Mouse (Mus musculus): ENCODE data around the gene Gm21981.
A peak's percentile ranks its signal among the peaks of the same experiment; 100 is the strongest.

Gene Gm21981

GRCm38 (mm10) chr17:47702548-47703345, 8.5 kb upstream of the Gm21981 start:
- DNase-seq: no peak

DNA sequence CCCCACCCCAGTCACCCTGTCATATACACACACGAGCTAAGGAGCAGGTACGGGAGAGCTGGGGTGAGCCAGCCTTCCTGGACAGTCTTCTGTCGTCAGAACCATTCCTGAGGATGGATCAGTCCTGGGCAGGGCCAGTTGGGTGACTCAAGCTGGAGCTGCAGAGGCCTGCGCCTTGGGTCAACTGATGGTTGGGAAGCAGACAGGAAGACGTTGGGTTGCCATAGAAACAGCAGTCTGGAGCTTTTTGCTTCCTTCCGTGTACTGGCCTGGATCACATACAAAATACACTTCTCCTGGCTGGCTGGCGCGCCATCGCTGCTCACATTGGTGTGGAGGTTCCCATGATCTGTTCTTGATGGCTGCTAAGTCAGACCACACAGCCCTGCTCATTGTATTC, 7.5 kb upstream of the Gm21981 start:
- no peak for DNase-seq

- no peak for DNase-seq
Measured at GRCm38 (mm10) chr17:47699055-47699454, 4.8 kb upstream of the Gm21981 start.

DNA sequence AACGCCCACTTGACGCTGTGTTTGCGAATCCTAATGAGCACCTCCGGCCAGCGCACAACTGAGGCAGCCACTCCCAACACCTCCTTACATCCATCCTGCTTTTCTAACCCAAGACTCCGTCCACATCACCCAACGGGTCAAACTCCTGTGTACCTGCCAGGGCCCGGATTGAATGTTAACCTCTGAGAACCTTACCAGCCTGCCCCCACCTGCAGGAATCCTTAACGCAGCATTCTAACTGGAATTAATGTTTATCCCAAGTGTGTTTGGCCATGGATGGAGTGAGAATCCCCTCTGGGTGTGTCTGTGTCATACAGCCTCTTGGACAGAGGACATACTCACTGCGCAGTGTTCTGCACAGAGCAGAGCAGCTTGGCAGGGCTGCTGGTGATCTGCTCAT, 3.9 kb upstream of the Gm21981 start:
- DNase-seq: no peak

GRCm38 (mm10) chr17:47695337-47695710, 1.1 kb upstream of the Gm21981 start:
- no peak for DNase-seq

GRCm38 (mm10) chr17:47694503-47695336, 465 bp upstream of the Gm21981 start, which contains the start of gene Prickle4:
Gene Prickle4, minus strand, starts transcription at chr17:47694736.
- peak; percentile 90 to 97 for DNase-seq

DNA sequence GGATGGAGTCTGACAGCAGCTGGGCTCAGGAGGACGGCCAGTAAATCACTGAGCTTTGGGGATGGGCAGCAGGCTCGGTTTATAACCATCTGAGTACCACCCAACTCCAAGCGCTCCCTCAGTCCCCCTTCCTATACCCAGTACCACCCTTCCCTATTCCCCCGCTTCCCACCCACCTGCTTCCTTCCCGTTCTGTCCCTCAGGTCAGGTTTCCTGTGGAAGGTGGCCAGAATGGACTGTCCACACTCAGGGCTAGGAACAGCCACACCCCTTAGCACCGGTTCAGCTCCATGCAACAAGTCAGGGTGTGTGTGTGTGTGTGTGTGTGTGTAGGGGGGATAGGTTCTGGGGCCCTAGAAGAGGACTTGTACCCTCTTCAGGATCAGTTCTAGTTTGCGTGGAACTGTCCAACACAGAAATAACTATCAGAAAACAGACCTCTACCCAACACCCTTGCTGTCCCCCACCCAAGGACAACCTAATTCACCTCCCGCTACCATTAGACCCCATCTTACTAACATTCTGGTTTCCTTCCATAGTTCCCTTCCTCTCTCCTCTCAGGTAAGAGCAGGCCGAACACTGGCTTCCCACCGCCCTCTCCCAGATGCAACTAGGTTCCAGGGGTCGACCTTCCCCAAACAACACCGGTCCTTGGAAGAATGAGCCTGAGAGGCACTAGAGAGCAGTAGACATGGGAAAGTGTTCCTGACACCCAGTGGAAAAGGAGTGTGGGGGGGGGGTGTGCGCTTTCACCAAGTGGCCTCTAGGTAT, 399 bp downstream of the Gm21981 start:
- DNase-seq: no peak

GRCm38 (mm10) chr17:47691650-47692049, 2.6 kb downstream of the Gm21981 start:
- no peak for DNase-seq

DNA sequence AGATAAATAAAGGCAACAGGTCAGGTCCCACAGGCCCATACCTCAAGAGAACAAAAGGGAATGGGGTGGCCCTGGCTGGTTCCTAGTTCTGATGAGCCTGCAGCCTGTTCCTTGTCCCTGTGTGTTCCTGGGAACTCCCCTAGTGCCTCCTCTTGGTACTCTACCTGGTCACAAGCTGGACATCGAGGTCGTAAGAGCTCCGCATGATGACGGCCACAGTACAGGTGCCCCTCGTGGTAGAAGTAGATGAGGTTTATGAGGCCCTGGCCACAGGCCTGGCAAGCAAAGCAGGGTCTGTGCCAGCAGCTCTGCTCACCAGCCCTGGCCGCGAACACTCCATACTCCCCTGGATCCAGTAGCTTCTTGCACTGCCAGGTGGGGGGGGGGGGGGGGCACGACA, 4.4 kb downstream of the Gm21981 start:
- DNase-seq: no peak

DNA sequence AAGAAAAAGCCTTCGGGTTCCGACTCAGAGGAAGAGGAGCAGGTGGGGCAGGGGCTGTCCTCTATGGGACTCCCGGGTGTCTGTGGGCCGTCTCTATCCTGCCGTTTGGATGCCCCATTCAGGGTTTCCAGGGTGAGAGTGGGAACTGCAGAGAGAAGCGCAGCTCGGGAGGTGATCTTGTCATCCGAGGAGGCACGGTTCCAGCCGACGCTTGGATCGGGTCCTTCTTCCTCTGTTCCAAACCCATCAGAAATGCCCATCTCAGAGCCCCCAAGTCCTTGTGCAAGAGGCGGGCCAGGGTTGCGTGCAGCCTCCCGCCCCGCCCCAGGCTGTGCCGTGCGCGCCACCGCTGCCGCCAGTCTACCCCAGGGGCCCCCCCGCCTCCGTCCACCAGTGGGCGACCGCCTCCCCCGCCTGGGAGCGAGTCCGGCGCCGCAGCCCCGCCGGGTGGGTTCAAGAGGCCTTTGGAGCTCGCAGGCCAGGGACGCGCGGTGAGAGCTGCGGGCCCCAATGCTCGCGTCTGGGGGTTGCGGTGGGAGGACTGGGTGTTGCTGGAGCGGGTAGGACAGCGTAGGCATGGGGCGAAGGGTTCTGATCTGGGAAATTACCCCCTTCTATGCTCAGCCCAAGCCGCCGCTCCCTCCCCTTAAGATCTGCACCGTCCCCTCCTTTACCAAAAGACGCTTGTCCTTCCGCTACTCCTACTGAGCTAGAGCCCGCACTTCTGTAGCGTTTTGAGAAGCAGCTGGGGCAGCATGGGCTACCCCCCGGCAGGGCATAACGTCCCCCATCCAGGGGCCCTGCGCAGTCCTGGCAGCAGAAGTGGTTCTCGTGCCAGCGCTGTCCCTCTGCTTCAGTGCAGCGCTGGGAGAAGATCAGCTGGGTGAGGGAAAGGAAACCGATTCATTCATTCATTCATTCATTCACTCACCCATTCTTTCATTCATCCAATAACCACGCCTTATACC, 5.4 kb downstream of the Gm21981 start, which contains the start of gene Frs3:
Gene Frs3 (plus strand): TSS at position 423 of the 968 bp plus-strand sequence.
- peak; percentile 32 to 59 for DNase-seq

DNA sequence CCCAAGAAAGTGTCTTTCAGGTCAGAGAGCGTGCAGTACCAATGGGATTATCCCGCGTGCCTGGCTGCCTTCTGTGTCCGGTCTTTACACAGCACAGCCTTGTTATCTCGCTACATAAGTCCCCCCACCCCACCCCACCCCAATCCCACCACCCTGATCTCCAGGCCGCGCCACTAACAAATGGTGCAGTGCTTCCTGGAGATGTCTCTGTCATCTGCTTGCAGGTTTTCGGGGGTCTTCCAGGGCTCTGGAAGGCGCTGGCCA, 6.0 kb downstream of the Gm21981 start, which contains the start of gene Tomm6:
Gene Tomm6 (minus strand): TSS at position 43 of the 264 bp plus-strand sequence.
- no peak for DNase-seq

GRCm38 (mm10) chr17:47687409-47688343, 6.6 kb downstream of the Gm21981 start:
- peak; percentile 86 to 91 for DNase-seq

DNA sequence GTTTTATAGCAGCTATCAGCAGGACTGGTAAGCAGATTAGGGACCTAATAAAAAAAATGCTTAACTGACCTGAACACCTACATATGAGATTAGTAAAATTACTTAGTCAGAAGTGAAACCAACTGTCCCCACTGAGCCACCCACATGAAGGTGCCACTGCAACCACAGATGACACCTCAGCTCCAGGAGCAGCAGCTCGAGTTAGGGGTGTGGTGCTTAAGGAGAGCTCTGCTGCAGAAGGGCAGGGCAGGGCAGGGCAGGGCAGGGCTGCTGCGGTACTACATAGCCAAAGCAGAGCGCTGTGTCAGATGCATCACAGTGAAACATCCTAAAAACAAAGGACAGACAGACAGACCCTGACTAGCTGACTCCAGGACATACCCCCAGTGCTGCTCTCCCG, 11.4 kb downstream of the Gm21981 start:
- DNase-seq: no peak

DNA sequence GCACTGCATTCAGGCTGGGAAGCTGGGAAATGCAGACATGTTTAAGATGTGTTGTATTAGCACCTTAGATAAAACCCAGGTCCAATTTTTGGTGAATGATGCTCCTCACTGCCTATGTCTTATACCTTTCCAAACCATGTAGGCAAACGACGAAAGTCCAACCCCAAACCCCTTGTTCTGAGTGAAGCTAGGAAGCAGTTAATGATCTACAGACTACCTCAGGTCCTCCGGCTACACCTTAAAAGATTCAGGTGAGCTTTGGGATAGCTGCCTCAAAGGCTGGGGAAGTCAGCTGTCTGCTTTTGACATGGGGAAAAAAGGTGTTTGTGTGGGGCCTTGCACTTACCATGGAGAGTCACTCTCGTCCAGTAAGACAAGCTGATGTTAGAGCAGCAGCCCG, 15.6 kb downstream of the Gm21981 start:
- no peak for DNase-seq

- DNase-seq: no peak
Measured at GRCm38 (mm10) chr17:47678238-47678637, 16.0 kb downstream of the Gm21981 start.

- DNase-seq: peak in 1 of 2 experiments; percentile 60
Measured at GRCm38 (mm10) chr17:47676581-47676980, 17.7 kb downstream of the Gm21981 start.

DNA sequence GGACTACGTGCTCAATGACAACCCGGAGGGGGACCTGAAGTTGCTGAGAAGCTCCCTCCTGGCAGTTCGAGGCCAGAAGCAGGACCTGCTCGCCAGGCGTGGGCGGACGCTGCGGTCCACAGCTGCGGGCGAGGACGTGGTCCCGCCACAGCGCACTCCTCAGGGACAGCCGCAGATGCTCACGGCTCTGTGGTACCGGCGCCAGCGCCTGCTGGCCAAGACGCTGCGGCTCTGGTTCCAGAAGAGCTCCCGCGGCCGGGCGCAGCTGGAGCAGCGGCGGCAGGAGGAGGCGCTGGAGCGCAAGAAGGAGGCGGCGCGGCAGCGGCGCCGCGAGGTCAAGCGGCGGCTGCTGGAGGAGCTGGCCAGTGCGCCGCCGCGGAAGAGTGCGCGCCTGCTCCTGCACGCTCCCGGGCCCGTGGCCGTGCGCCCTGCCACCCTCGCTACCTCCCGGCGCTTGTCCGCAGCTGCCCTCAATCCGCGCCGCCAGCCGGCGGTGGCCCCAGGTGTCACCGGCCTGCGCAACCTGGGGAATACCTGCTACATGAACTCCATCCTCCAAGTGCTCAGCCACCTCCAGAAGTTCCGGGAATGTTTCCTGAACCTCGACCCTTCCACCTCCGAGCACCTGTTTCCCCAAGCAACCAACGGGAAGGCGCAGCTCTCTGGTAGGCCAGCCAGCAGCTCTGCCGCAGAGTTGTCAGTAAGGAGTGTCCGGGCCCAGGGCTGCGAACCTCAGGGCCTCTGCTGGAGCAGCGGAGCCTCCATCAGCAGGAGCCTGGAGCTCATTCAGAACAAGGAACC, 21.7 kb downstream of the Gm21981 start:
- no peak for DNase-seq

DNA sequence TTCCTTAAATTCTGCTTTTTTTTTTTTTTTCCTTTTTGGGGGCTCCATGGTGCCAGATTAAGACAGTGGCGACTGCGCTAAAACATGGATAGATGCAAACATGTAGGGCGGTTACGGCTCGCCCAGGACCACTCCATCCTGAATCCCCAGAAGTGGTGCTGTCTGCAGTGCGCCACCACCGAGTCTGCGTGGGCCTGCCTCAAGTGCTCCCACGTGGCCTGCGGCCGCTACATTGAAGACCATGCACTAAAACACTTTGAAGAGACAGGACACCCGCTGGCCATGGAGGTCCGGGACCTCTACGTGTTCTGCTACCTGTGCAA, 22.3 kb downstream of the Gm21981 start:
- no peak for DNase-seq

DNA sequence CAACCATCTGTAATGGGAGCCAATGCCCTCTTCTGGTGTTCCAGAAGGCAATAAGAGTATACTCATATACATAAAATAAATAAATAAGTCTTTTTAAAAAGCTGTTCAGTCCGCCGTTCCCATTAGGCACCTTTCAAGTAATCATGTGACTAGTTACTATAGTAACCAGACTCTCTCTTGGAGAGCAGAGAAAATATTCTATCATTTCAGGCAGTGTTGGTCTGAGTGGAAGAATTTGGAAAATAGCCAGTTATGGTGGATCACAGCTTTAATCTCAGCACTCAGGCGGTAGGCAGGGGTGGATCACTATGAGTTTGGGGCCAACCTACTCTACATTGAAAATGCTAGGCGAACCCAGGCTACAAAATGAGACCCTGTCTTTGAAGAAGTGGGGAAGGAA, 25.1 kb downstream of the Gm21981 start:
- no peak for DNase-seq

- no peak for DNase-seq
Measured at GRCm38 (mm10) chr17:47664474-47664873, 29.8 kb downstream of the Gm21981 start.
